Mouse (Mus musculus) cerebellum, adult 11 months (tissue): ENCODE measurements around the gene Rcsd1.
A peak's percentile ranks its signal among the peaks of the same experiment; 100 is the strongest.
"Not testable (repeated sequence)": the region's sequence is repeated elsewhere in the genome, so short reads cannot be mapped to it uniquely, and the experiment has no call there.

ENCODE experiments used
- DNase-seq: peaks from one replicate; pipeline ENCODE4 v3.0.0; 2022

Rcsd1 gene

DNA sequence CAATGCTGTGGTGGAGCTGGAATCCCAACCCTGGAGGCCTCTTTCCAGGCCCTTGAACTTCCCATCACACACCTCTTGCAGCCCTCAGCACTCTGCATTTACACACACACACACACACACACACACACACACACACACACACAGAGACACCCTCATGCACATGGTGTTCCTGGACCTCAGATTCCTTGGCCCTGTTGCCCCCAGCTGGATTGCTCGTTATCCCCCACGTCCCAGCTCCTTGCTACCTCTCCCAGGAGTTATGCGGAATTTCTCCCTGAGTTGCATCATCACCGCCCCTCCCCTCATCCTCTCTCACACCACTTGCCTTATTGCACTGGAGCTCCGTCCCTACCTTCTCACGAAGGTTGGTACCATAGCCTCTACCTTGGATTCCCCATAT lies 23.2 kb downstream of the Rcsd1 start:
- no peak for DNase-seq

DNA sequence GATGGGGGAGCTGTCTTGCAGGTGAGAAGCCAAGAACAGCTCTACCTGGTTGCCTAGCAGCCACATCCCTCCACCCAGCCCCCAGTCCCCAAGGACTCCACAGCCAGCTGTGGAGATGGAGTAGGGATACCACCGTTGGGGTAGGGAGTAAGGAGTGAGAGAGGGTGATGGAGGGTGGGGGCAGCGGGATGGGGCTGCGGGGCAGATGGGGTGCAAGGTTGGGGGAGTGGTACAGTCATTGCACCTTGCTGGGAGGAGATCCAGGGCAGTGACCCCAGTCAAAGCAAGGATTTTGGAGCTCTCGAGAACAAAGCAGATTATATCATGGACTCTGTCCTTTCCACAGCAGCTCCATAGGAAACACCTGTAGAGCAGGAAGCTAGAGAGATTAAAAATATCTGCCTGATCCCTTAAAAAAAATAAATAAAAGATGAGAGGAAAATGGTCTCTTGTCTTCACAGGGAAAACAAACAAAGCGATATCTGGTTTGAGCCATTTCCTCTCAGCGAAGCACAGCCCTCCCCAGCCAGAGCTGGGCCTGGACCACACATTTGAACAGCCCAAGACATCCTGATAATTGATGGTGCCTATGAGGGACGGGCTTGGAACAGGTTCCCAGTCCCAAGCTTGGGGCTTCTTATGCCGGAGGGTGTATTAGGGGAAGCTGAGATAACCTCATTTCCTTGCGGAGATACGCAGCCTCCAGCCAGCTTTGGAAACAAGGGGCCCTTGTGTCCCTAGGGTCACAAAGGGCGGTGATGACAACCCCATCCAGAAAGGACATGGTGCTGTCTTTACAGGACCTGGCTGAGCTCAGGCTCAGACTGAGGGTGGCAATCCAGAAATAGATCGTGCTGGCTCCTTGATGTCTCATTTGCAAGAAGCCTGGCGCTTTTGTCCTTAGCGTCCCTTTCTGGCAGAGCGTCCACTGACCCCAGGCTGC lies 25.0 kb downstream of the Rcsd1 start:
- DNase-seq = no peak

DNA sequence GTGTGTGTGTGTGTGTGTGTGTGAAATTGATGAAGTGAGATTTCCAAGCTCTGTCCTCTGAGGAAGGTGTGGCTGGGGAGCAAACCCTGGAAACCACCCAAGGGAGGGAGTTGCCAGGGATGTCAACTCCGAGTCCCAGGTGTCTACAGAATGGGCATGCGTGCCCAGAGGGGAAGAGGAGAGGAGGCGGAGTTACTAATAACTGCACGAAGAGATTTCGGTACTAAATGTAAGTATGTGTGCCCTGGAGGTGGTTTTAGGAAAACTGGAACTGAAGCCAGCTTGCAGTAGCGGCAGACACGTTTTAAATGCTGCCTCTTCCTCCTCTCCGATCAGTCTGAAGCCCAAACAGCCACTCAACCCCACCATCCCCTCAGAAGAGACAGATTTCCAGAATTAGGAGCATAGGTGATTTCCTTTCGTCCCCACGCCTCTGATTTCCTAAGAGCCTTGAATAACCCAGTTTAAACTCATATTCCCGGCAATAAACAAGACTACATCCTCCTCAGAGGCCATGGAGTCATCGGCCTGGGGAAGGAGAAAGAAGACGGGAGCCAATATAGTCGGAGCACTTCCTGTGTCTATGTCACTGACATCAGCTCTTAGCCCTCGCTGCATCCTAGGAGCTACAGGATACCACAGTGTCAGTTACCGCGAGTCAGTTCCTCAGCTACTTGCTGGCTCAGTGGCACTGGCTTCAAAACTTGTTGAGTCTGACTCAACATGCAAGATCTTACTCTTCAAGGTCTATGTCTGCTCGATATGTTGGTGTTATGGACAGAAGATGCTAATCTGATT lies 27.3 kb downstream of the Rcsd1 start:
- DNase-seq = no peak

DNA sequence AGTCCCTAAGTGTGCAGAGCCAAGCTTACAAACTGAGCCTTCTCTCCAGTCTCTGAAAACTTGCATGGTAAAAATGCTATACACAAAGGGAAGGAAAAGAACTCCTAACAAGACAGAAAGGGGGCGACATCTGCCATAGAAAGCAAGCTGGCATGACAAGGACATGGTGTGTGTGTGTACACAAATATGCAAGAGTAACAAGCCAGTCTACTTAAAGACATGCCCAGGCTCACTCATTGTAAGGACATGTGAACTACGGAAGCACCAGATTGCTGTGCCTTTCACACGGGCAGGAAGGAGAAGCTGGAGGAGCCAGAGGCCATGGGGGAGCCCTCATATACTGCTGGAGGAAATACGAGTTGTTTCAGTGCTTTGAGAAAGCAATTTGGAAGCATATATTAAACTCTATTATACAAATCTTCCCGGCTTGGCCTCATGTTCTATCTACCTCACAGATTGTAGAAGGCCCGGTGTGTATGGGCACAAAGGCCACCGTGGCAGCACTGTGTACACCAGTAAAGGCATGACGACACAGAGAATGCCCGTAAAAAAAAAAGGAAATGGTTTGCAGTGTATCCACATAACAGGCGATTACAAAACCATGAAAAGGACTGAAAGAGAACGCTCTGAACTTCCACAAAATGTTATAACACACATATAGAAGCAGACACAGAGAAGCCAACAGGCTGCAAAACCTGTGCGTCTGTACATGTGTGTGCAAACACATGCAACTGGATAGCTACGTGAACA lies 28.3 kb downstream of the Rcsd1 start:
- no peak for DNase-seq

DNA sequence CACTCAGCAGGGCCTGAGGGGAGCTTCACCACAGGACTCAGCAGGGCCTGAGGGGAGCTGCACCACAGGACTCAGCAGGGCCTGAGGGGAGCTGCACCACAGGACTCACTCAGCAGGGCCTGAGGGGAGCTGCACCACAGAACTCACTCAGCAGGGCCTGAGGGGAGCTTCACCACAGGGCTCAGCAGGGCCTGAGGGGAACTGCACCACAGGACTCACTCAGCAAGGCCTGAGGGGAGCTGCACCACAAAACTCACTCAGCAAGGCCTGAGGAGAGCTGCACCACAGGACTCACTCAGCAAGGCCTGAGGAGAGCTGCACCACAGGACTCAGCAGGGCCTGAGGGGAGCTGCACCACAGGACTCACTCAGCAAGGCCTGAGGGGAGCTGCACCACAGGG lies 29.5 kb downstream of the Rcsd1 start:
- not testable (repeated sequence) for DNase-seq

DNA sequence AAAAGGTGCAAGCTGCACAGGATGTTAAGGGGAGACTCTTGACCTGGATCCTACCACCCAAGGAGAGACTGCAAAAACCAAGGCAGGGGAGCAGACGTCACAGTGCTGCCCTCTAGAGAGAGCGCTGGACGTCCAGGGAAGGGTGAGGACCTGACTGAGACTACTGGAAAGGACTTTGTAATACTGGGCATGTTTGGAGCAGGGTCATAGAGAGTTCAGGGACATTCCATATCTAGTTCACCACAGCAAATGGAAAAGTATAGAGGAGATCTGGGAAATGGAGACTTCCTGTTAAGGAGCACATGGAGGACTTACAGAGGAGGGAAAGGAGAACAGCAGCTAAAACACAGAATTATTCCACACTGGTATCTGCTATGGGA lies 29.9 kb downstream of the Rcsd1 start:
- DNase-seq = no peak

DNA sequence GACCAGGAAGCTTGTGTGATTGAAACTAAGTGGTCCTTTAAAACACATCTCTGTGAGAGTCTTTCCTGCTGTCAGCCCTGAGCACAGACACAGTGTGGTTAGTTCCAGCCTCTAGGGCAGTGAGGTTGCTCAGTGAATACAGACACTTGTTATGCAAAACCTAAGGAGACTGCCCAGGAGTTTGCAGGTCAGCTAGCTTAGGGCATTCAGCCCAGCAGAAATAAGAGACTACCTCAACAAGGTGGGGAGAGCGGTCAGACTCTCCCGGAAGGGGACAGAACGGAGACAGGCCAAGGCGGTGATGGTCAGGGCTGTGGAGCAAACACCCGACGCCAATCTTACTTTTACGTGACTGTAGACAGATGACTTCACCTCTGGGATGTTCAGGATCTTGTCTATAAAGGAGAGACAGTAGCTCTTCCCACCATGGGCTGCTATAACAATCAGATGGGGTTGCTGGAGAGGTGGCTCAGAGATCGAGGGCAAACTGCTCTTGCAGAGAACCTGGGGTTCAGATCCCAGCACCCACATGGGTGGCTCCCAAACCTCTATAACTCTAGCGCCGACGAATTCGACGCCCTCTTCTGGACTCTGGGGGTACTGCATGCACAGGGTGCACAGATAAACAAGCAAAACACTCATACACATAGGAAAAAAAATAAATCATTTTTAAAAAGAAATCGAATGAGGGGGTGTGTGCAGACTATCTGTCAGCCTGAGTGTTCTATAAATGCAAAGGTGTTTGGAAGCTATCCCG lies 30.5 kb downstream of the Rcsd1 start:
- no peak for DNase-seq

GRCm38 (mm10) chr1:165677558-165677957 lies 32.0 kb downstream of the Rcsd1 start:
- no peak for DNase-seq

GRCm38 (mm10) chr1:165676993-165677392 lies 32.6 kb downstream of the Rcsd1 start:
- no peak for DNase-seq

DNA sequence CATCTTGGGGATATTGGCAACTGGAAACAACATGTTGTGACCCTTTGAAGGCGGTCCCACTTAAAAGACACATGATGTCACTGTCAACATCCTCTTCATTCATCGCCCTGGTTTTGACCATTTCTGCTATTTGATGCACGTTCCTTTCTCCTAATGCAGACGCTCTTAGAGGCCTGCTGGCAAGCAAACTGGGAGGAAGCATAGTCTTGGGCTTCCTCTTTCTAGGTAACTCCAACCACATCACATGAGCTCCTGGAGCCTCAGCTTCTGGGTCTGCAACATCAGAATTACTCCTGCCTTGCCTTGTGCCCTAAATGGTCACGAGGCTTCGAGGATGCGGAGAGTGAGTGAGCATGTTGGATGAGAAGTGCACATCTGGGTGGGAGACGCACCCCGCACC lies 34.4 kb downstream of the Rcsd1 start:
- DNase-seq = no peak

DNA sequence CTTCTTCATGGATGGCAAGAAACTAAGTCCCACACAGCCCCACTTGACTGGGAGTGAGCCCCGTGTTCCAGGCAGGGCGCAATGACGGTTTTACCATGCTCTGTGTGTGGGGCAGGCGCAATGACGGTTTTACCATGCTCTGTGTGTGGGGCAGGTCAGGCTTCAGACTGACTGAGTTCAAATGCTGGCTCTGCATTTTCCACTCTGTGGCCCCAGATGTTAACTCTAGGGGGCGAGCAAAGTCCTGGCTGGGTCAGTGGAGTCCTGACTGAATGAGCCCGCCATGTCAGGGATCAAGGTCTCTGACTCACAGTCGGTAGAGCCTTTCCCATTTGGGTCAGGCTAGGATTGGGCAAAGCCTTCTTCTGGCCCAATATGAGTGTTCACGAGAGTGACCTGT lies 37.2 kb downstream of the Rcsd1 start:
- no peak for DNase-seq

GRCm38 (mm10) chr1:165670056-165670455 lies 39.5 kb downstream of the Rcsd1 start:
- no peak for DNase-seq

- no peak for DNase-seq
Measured at GRCm38 (mm10) chr1:165668904-165669303, 40.7 kb downstream of the Rcsd1 start.

DNA sequence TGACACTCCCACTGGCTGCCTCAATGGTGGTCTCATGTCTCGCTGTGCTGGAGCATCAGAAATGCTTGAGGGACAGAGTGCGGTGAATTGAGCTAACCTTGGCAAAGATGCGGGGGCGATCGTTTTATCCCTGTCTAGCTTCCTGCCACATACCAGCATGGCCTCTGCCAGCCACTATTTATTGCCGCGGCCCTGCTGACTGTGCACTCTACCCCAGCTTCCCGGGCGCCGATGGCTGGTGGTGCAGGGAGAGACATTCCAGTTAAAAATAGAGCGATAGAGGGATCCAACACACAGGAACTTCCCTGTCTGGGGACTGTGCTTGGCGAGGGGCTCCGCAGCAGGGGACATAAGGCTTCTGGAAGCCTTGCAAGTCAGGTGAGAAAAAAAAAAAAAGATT lies 42.2 kb downstream of the Rcsd1 start:
- no peak for DNase-seq

- no peak for DNase-seq
Measured at GRCm38 (mm10) chr1:165666944-165667343, 42.6 kb downstream of the Rcsd1 start.

DNA sequence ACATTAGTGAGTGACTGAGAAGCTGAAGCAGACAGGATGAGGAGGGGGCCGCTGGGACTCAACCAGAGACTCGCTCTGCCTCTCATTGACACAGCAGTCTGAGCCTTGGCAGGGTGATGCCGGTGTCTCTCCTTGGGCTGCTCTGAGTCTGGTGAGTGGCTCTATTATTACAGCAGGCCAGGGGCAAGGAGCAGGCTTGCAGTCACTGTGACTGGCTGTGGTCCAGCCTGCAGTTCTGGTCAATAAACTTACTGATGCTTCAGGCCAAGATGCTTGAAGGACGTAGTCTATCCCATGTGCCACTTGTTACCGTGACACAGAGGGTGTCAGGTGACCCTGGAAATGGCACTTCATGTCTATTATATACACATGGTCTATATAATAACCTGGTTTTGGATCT lies 43.8 kb downstream of the Rcsd1 start:
- no peak for DNase-seq

DNA sequence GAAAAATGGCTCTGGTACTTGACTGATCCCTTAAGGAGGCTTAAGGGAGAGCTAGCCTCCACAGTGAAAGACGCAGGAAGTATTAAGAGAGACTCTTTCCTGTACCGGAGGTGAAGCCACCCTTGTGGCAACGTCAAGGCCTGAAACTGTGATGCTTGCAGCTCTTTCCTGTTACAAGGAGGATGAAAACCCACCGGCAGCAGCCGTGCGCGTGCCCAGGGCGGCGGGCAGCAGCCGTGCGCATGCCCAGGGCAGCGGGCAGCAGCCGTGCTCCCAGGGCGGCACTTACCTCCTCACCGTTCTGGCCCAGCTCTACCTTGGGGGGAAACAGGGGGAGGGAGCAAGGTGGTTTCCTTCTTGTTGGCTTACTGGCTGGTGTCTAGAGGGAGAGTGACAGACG lies 46.3 kb downstream of the Rcsd1 start:
- no peak for DNase-seq

GRCm38 (mm10) chr1:165662426-165663192 lies 46.9 kb downstream of the Rcsd1 start:
- DNase-seq = no peak

DNA sequence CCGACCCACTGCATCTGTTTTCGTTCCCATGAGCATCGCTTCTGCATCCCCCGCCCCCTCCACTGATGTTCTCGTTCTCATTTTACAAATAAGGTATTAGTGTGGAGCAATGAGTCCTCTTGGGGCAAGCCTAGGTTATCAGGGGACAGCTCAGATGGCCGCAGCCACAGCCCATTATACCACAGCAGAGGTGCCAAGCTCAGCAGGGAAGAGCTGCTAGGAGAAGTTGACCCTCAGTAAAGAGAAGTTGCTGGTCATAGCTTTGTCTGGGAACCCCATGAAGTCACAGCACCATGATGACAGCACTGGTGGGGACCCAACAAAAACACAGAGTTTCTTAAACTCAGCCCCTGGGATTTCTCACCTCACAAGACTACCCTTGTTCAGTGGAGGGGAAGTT lies 47.8 kb downstream of the Rcsd1 start:
- DNase-seq = no peak

DNA sequence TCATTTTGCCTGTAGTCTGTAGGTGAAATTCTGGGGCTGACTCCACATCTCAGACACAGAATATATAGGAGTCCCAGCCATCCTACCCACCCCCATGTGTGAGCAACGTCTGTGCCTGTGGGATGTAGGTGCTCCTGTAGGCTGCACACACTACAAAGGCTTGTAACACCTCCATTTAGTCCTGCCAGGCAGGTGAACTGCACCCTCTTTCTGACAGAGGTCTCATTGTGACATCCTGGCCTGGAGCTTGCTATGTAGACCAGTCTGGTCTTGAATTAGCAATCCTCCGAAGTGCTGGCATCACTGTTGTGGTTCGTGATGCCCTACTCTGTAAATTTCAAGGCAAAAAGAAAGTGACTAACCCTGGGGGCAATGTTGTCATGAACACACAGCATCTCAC lies 48.4 kb downstream of the Rcsd1 start:
- no peak for DNase-seq

GRCm38 (mm10) chr1:165660774-165661173 lies 48.8 kb downstream of the Rcsd1 start:
- peak; percentile 39 for DNase-seq

DNA sequence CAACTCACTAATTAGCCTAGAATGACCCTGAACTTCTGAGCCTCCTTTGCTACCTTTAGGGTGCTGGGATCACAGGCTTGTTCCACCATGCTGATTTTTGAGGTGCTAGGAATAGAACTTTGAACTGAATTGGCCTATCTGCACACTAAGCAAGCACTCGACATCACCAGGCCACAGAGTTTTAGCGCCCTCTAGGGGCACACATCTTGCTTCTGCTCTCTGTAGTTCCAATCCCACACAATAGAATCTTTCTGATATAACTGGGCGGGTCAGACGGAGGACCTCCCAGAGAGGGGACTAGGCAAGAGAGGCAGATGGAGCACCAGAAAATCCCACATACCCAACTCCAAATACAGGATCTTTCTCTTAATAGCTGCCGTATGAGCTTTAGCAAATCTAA lies 51.0 kb downstream of the Rcsd1 start:
- DNase-seq = peak; percentile 68
